Mouse (Mus musculus): ENCODE measurements around the gene Rbms3.
A peak's percentile ranks its signal among the peaks of the same experiment; 100 is the strongest.

DNA sequence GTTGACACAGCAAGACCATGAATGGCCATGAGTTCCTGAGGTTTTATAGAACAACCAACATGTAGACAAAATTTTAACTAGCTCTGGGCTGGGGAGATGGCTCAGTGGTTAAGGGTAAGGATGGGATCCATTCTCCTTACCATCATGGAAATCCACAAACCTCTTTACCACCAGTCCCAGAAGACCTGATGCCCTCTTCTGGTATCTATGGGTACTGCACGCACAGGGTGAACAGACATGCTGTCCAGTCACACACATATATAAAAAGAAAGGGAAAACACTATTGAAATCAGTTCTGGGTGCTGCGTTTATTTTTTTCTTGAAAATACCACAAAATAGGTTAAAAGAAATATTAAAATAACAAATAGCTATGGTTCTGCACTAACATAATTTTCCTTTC lies 577.8 kb downstream of the Rbms3 start:
- 0 out of 2 replicates have a peak, but pooled peaks have one; percentile 10 for TF ChIP-seq CTCF (conservative IDR thresholded peaks at IDR 0.05; ENCODE audit: insufficient read depth, insufficient read length, low read depth, low read length)
- no peak for TF ChIP-seq POLR2A (IDR thresholded peaks at IDR 0.05; ENCODE audit: low read depth, low read length)
